Mouse (Mus musculus) heart, embryonic 12.5 days (tissue): Measurements from ENCODE around the gene Pkig. TPM values are rescaled to one million over a fixed set of nuclear protein-coding genes. Genes with fewer than 3 reads are reported as not detected.
"Not testable (repeated sequence)": the region's sequence is repeated elsewhere in the genome, so short reads cannot be mapped to it uniquely, and the experiment has no call there.

Source experiments
- ATAC-seq: fragments of 200-750 bp; cut with Nextera tagmentation; 2 replicates; pipeline ENCODE4 v1.8.0; 2017; ENCODE audit warnings: moderate TSS enrichment, moderate library complexity; ENCODE audit not compliant: insufficient number of reproducible peaks, low FRiP score
- H3K27ac ChIP-seq: fragments of 300-500 bp; sonication (generic); 2 replicates; pipeline ENCODE4 v1.5.1; 2016; ENCODE audit warnings: mild to moderate bottlenecking, moderate library complexity; ENCODE audit not compliant: poor library complexity, severe bottlenecking
- H3K27me3 ChIP-seq: fragments of 300-500 bp; sonication (generic); replicated peaks from 2 replicates; pipeline ENCODE4 v1.6.1; 2016; ENCODE audit warnings: mild to moderate bottlenecking, moderate library complexity
- H3K36me3 ChIP-seq: fragments of 300-500 bp; sonication (generic); 2 replicates; pipeline ENCODE4 v1.6.1; 2016; ENCODE audit warnings: mild to moderate bottlenecking, moderate library complexity
- H3K4me1 ChIP-seq: fragments of 300-500 bp; sonication (generic); replicated peaks from 2 replicates; pipeline ENCODE4 v1.6.1; 2016; ENCODE audit warnings: mild to moderate bottlenecking
- H3K4me2 ChIP-seq: fragments of 300-500 bp; sonication (generic); 2 replicates; pipeline ENCODE4 v1.6.1; 2016; ENCODE audit warnings: mild to moderate bottlenecking, moderate library complexity
- H3K4me3 ChIP-seq: fragments of 300-500 bp; sonication (generic); 2 replicates; pipeline ENCODE4 v1.5.1; 2016; ENCODE audit warnings: mild to moderate bottlenecking
- H3K9ac ChIP-seq: fragments of 300-500 bp; sonication (generic); 2 replicates; pipeline ENCODE4 v1.6.1; 2016; ENCODE audit warnings: mild to moderate bottlenecking, moderate library complexity
- H3K9me3 ChIP-seq: fragments of 300-500 bp; sonication (generic); replicated peaks from 2 replicates; pipeline ENCODE4 v1.6.1; 2016; ENCODE audit warnings: mild to moderate bottlenecking, moderate library complexity
- WGBS: fragments of 180-500 bp; shearing (Covaris S2); methylation state at CpG from one replicate; pipeline ENCODE4 v1.1.7; 2016; 5-methylcytosine and 5-hydroxymethylcytosine counted together
- polyA plus RNA-seq: library from polyadenylated mRNA; unstranded; fragments of >200 nt; fragmentation: Nextera tagmentation; extraction: Ambion mirVana; gene quantifications from 2 replicates; pipeline ENCODE4 v1.2.1, GENCODE M21; 2016

Gene Pkig
- polyA plus RNA-seq, 1 experiment from 2014 or later: 233 TPM

DNA sequence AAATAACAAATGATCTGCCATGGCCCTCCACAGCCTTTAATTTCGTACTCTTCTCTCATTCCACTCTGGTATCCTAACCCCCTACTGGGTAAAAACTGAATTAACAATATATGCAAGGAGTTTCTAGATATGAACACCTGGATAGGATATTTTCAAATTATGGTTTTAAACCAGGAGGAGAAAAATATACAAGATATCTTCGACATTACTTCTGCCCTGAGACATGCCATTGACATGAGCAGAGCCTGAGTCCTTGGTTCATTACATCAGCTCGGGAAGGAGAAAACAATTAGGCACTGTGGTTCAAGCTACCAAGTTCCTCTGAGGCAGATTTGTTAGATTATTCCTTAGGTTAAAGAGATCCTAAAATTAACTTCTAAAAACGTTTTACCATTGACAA lies 14.1 kb upstream of the Pkig start:
- Histone ChIP-seq H3K9ac (peak overlapping the region; percentile 98), H3K27me3 (no peaks in the 10 kb centered on the region), H3K4me1 (peaks cover 49% of the 10 kb centered on the region), H3K27ac (peak overlapping the region; percentile 100), H3K4me2 (peak overlapping the region; percentile 73), H3K9me3 (no peaks in the 10 kb centered on the region), H3K36me3 (0 out of 2 replicates have a peak, but pooled peaks cover 7% of the 10 kb centered on the region), H3K4me3 (peak overlapping the region; percentile 97)
- 7% methylated on average over 4 of the region's 4 CpGs for WGBS
- ATAC-seq: no peak

DNA sequence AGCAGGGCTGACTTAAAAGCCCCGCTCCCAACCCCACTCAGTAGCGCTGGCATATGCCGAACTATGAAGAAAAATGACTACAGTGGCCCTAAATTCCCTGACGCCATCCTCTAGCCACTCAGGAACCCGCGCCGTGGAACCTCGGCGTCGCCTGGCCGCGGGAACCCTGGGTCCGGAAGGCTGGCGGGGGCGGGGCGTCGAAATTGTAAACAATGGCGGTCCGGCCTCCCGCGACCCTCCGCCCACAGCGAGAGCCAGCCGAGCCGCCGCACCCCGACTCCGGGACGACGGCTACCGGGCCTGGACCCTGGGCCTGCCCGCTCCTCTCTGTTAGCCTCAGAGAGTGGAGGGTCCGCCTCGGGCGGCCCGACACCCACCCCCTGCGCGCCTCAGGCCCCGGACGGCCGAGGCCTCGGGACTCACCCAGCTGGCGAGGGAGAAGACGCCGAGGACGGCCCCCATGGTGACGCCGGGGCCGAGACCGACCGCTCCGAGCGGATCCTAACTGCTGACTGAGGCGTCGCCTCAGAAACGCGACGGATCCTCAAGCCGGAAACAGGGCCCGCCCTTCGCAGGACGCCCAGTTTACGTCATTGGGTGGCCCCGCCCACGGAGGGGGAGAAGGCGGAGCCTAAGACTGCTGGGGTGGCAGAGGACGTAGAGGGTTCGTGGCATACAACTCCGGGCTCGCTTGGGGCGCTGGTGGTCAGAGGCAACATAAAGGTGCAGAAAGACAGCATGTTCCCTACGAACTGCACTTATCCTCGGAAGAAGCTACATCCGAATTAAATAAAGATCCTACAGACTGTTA lies 13.4 kb upstream of the Pkig start, which contains the start of gene Serinc3:
Gene Serinc3, minus strand, starts transcription at position 557 of the 811 bp plus-strand sequence.
- Histone ChIP-seq H3K27me3 (no peaks in the 10 kb centered on the region), H3K4me2 (peak within 1 kb of the TSS; percentile 73), H3K36me3 (0 out of 2 replicates have a peak, but pooled peaks cover 7% of the 10 kb centered on the region), H3K9me3 (no peaks in the 10 kb centered on the region), H3K4me3 (peak within 1 kb of the TSS; percentile 97), H3K4me1 (peaks cover 44% of the 10 kb centered on the region), H3K27ac (peak within 1 kb of the TSS; percentile 100), H3K9ac (peak within 1 kb of the TSS; percentile 98)
- ATAC-seq: peak; percentile 95
- under 1% methylated on average over 74 of the region's 74 CpGs for WGBS

DNA sequence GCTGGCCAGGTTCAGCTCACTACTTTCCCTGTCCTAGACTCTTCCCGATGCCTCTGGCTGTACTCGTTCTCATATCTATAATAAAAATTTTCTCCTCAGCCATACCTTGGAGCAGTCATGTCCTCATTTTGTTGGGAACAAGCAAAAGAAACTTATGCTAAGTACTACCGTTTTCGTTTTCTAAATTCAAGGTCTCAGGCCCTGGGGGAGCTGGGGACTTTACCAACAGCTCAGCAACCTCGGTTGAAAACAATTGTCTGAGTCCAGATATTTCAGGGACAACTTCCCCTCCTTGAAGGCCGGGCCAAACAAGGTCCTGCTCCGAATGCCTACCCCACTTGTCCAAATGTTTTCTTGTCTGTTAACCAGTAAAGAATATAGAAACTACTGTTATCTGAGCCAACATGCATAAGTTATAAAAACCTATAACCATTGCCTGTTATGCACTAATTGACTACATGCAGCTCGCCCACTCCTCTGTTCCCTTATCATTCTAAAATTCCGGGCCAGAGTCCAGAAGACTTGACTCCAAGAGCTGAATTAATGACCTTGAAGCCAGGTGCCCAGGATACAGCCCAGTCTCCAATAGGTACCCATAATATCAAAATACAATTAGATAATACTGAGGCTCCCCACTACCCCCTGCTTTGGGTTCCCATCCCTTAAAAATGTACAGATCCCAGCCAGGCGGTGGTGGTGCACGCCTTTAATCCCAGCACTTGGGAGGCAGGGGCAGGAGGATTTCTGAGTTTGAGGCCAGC lies 12.3 kb upstream of the Pkig start:
- no peaks in the 10 kb centered on the region for H3K27me3 ChIP-seq
- peak overlapping the region; percentile 100 for H3K27ac ChIP-seq
- WGBS: 61% methylated on average over 11 of the region's 11 CpGs
- H3K9ac ChIP-seq: peak overlapping the region; percentile 98; the same call in 1 of the 2 replicates
- peak overlapping the region; percentile 73 for H3K4me2 ChIP-seq
- H3K4me1 ChIP-seq: peaks cover 34% of the 10 kb centered on the region
- peaks cover 9% of the 10 kb centered on the region for H3K9me3 ChIP-seq
- peak overlapping the region; percentile 97; the same call in 1 of the 2 replicates for H3K4me3 ChIP-seq
- ATAC-seq: no peak
- H3K36me3 ChIP-seq: 0 out of 2 replicates have a peak, but pooled peaks cover 3% of the 10 kb centered on the region

DNA sequence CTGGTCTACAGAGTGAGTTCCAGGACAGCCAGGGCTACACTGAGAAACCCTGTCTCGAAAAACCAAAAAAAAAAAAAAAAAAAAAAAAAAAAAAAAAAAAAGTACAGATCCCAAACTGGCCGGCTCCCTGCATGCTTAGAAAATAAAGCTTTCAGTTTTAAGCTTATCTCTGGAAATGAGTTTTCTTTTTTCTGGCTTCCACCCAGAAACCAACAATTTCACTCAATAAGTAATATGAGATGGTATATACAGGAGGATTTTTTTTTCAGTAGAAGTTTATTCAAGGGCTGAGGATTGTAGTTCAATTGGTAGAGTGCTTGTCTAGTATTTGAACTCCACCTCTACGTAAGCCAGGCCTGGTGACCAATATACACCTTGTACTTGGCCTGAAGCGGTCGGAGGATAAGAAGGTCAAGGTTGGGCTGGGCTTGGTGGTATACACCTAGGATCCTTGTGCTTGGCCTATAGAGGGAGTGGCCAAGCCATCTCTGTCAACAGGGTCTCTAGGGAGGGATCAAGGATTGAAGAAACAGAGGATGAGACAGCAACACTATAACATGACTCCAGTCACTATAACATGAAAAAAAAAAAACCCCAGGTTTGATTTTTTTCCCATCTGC lies 11.6 kb upstream of the Pkig start:
- H3K9me3 ChIP-seq: peaks cover 9% of the 10 kb centered on the region
- ATAC-seq: no peak
- H3K4me1 ChIP-seq: peaks cover 28% of the 10 kb centered on the region

DNA sequence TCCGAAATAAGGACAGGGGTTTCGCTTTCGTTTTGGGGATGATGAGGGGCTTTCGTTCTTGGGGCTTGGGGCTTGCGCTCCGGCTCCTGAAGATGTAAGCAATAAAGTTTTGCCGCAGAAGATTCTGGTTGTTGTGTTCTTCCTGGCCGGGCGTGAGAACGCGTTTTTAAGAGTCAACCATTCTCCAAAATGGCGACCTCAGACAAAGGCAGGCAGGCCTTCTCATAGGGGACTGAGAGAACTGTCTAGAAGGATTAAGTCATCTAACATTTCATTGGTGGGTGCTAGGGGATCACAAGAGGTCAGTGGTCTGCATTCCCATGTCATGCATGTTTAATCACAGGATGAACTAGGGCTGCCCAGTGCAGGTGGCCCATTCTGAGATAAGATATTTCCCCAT lies 2.5 kb upstream of the Pkig start:
- H3K36me3 ChIP-seq, ATAC-seq: not testable (repeated sequence)
- WGBS: 93% methylated on average over 9 of the region's 12 CpGs

More for the DNA sequence above, 11.6 kb upstream of the Pkig start:
- Histone ChIP-seq H3K27ac (no peak overlapping the region), H3K4me2 (no peak overlapping the region), H3K4me3 (no peak overlapping the region), H3K27me3 (no peaks in the 10 kb centered on the region), H3K9ac (no peak overlapping the region), H3K36me3 (no peaks in the 10 kb centered on the region)
- WGBS: 81% methylated on average over 5 of the region's 5 CpGs

DNA sequence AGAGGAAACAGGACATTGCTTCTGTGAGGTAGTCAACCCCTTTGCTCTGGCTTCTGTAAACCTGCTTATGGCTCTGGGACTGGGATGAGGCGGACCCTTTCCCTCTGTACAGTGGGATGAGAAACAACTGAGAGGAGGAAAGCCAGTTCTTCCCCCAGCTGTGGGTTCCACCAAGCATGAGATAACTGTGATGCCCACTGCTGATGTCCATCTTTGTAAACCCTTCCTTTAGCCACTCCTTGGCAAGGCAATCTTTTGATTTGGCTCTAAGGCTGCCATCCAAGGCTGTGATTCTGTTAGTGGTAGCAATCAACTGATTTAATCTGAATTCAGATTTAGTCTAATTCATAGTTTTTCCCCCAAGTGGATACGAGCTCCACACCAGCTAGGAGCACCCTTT lies 700 bp upstream of the Pkig start:
- 83% methylated on average over 2 of the region's 2 CpGs for WGBS
- H3K27me3 ChIP-seq: no peaks in the 10 kb centered on the region
- H3K4me3 ChIP-seq: no peak overlapping the region
- no peaks in the 10 kb centered on the region for H3K9me3 ChIP-seq
- H3K4me1 ChIP-seq: peaks cover 35% of the 10 kb centered on the region
- H3K27ac ChIP-seq: no peak overlapping the region
- H3K9ac ChIP-seq: no peak overlapping the region
- H3K4me2 ChIP-seq: no peak overlapping the region
- H3K36me3 ChIP-seq: no peaks in the 10 kb centered on the region
- no peak for ATAC-seq

More for the DNA sequence above, 2.5 kb upstream of the Pkig start:
- H3K27me3 ChIP-seq, H3K4me3 ChIP-seq, H3K9me3 ChIP-seq, H3K4me2 ChIP-seq, H3K27ac ChIP-seq, H3K9ac ChIP-seq: not testable (repeated sequence)
- peaks cover 17% of the 10 kb centered on the region for H3K4me1 ChIP-seq

DNA sequence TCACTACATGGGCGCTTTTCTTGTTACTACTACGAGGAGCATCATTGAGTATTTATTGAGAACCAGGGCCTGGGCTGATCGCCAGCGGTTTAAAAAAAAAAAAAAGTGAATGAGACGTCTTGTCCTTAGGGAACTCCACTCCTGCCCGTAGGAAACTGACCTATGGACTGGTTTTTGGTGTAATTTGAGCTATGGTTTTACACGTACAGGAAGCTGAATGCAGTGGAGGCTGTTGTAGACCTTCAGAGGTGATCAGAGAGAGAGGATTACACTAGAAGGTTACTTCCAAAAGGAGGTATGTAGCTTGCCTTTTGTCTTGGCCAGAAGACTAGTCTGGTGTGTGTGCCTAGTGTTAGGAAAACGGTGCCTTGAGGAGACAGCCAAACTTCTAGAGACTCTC lies 755 bp downstream of the Pkig start:
- under 1% methylated on average over 8 of the region's 8 CpGs for WGBS
- Histone ChIP-seq H3K27ac (peak overlapping the region; percentile 76), H3K4me3 (peak overlapping the region; percentile 74), H3K4me1 (peaks cover 45% of the 10 kb centered on the region), H3K4me2 (peak overlapping the region; percentile 72), H3K27me3 (no peaks in the 10 kb centered on the region), H3K9ac (peak overlapping the region; percentile 81), H3K9me3 (no peaks in the 10 kb centered on the region), H3K36me3 (peaks cover 4% of the 10 kb centered on the region; the same call in 1 of the 2 replicates)
- no peak; the same call in 1 of the 2 replicates for ATAC-seq

DNA sequence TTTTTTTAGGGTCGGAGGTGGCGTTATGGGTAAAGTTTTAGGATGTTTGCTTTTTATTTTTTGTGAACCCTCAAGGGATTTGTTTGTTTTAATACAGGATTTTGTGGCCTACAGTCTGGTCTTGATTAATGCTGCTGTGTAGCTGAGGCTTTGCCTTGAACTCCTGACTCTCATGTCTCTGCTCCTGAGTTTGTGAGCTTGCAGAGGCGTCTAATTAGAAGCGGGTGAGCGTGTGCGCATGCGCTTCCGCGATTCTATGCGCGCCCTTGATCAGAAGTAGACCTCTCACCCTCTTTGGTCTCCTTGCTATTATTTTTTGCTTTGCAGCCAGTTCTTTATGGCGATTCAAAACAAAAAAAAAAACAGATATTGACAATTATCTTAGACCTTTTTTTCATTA lies 1.2 kb downstream of the Pkig start:
- H3K9me3 ChIP-seq: no peaks in the 10 kb centered on the region
- H3K27ac ChIP-seq: peak overlapping the region; percentile 76; the same call in 1 of the 2 replicates
- H3K9ac ChIP-seq: peak overlapping the region; percentile 81
- H3K4me1 ChIP-seq: peaks cover 50% of the 10 kb centered on the region
- H3K36me3 ChIP-seq: peaks cover 7% of the 10 kb centered on the region; the same call in 1 of the 2 replicates
- H3K4me3 ChIP-seq: peak overlapping the region; percentile 74
- 78% methylated on average over 12 of the region's 12 CpGs for WGBS
- no peak for ATAC-seq
- H3K4me2 ChIP-seq: peak overlapping the region; percentile 72
- H3K27me3 ChIP-seq: no peaks in the 10 kb centered on the region

DNA sequence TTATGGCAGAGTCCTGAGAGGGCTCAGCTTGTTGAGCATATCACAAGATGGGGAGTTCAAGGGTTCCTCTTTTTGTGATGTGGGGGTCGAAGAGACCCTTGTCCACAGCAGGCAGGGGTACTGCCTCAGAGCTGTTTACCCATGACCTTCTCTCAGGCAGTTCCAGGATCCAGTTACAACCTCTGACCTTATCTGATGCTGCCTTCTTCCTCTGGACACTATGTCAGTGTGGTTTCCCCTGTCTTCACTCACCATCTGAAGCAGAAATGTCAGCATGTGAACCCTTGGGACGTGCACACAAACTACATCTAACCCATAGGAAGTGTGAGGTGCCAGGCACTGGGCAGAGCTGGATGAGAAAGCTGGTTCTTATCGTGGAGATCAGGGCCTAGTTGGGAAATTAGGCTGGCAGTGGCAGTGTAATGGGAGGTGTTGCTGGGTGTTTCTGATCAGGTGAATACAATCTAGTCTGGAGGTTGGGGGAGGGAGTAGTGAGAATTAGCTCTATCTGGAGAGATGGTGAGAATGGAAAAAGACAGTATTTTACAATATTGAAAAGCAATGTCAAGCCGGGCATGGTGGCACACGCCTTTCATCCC lies 2.0 kb downstream of the Pkig start:
- 0 out of 2 replicates have a peak overlapping the region, but pooled peaks have one; percentile 3 for H3K4me2 ChIP-seq
- H3K4me1 ChIP-seq: peaks cover 57% of the 10 kb centered on the region
- WGBS: 69% methylated on average over 5 of the region's 5 CpGs
- H3K9me3 ChIP-seq: no peaks in the 10 kb centered on the region
- H3K27me3 ChIP-seq: no peaks in the 10 kb centered on the region
- peaks cover 7% of the 10 kb centered on the region; the same call in 1 of the 2 replicates for H3K36me3 ChIP-seq
- ATAC-seq: no peak
- H3K4me3 ChIP-seq: no peak overlapping the region
- no peak overlapping the region for H3K27ac ChIP-seq
- H3K9ac ChIP-seq: no peak overlapping the region

DNA sequence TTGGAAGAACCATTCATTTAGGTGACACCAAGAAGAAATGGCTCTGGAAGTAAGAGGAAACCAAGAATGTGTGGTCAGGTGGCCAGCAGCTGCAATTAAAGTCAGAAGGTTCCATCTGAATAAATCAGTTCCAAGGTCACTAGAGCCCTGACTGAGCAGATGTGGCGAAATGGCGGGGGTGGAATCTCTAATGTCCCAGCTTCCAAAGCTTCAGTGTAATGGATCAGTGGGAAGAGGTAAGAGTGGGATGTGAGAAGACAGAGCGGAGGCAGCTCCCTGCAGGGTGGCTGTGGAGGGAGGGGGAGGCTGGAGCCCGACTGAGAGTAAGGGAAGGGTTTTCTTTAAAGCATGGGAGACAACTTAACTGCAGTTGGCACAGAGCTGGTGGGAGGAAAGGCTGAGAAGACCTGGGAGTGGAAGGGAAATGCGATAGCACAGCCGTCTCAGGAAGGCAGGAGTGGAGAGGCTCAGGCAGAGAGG lies 3.2 kb downstream of the Pkig start:
- Histone ChIP-seq H3K4me1 (peaks cover 59% of the 10 kb centered on the region), H3K4me3 (no peak overlapping the region), H3K4me2 (no peak overlapping the region), H3K27ac (peak overlapping the region; percentile 37), H3K9me3 (no peaks in the 10 kb centered on the region), H3K9ac (no peak overlapping the region), H3K27me3 (no peaks in the 10 kb centered on the region), H3K36me3 (peaks cover 14% of the 10 kb centered on the region; the same call in 1 of the 2 replicates)
- 54% methylated on average over 6 of the region's 6 CpGs for WGBS
- no peak for ATAC-seq
